Mouse (Mus musculus) urinary bladder, postnatal 4 days (tissue): ENCODE data around the gene Zyx.

Experiments used
- DNase-seq, 2 experiments: peaks; one replicate each; pipeline ENCODE4 v3.0.0; 2021 to 2022; ENCODE audit warnings: low spot score in 2 of 2

Zyx gene

DNA sequence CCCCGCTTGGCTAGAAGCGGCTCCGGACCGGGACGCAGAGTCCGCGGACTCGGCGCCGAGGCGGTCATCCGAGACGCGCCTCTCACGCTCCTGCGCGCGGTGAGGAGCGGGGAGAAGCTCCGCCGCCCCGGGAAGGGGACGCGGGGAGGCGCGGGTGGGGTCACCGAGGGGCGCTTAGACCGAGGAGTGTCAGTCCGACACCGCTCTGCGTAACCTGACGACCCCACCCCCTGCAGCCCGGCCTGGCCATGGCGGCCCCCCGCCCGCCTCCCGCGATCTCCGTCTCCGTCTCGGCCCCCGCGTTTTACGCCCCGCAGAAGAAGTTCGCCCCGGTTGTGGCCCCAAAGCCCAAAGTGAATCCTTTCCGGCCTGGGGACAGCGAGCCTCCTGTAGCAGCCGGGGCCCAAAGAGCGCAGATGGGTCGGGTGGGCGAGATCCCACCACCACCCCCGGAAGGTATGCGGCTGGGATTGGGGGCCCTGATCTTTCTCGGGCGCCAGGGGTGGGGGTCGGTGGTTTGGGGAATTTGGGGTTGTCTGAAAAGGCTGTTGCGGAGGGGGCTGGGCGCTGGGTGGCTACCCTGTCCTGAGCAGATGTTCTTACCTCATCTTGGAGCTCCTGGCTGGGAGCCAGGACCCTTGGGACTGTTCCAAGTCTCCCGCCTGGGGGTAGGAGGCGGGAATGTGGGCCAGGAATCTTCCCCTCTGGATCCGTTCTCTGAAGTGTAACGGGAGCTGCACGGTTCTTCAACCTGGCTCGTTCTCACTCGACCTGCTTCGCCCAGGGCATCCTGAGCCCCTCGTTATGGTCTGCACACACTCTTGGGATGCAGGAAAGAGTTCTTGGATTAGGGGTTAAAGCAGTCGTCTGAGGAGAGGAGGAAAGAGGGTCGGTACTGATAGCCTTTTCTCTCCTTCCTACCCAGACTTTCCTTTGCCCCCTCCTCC is 864 bp downstream of the Zyx start:
- DNase-seq: peak; percentile 78 to 91

DNA sequence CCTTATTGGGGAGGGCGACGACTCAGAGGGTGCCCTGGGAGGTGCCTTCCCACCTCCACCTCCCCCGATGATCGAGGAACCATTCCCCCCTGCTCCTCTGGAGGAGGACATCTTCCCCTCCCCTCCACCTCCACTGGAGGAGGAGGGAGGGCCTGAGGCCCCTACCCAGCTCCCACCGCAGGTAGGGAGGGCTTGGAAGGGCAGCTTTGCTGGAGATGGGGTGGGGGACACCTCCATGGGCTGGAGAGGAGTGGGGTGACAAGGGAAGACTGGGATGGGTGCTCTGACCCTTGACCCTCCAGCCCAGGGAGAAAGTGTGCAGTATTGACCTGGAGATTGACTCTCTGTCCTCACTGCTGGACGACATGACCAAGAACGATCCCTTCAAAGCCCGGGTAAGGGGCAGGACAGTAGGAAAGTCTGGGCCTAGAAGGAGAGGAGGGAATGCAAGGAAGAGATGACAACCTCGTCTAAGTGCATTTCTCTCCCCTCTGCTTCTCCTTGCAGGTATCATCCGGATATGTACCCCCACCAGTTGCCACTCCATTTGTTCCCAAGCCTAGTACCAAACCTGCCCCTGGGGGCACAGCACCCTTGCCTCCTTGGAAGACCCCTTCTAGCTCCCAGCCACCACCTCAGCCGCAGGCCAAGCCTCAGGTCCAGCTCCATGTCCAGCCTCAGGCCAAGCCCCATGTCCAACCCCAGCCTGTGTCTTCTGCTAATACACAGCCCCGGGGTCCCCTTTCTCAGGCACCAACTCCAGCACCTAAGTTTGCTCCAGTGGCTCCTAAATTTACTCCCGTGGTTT is 1.7 kb downstream of the Zyx start:
- no peak for DNase-seq

DNA sequence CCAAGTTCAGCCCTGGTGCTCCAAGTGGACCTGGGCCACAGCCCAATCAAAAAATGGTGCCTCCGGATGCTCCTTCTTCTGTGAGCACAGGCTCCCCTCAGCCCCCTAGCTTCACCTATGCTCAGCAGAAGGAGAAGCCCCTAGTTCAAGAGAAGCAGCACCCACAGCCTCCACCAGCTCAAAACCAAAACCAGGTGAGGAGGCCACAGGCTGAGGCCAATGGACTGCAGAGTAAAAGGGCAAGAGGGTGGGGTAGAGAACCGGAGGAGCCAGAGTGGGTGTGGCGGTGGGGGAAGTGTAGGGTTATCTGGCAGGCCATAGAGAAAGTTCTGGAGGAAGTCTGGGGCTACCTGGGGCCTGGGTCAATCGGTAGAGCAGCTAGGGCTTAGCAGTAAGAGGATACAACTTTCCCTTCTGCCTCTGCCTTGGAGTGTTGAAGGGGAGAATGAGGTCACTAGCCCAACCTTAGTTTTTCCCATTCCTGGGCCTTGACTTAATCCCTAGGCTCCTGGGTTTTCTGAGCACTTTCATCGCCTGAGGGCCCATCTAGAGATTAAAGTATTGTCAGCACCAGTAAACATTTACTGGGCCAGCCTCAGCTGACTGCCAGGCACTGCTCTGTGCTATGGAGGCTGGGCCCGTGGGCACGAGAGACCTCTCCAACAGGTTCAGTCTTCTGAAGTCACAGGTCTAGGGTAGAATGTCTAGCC is 2.5 kb downstream of the Zyx start:
- no peak for DNase-seq

DNA sequence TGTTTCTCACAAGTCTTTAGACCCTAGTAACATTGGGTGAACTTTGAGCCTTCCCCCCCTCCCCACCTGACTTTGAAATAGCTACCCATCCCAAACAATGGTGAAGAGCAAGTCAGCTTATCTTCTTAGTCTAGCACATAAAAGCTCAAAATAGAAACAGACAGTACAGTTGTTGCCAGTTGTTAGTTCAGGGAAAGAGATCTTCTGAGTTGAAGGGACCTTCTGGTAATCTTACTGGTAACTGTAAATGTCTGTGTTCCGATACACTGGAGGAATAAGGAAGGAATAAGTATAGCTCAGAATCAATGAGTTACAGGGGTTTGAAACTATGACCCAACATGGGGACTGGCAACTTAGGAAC is 3.0 kb downstream of the Zyx start:
- no peak for DNase-seq

GRCm38 (mm10) chr6:42353180-42353579 is 3.8 kb downstream of the Zyx start:
- no peak for DNase-seq

DNA sequence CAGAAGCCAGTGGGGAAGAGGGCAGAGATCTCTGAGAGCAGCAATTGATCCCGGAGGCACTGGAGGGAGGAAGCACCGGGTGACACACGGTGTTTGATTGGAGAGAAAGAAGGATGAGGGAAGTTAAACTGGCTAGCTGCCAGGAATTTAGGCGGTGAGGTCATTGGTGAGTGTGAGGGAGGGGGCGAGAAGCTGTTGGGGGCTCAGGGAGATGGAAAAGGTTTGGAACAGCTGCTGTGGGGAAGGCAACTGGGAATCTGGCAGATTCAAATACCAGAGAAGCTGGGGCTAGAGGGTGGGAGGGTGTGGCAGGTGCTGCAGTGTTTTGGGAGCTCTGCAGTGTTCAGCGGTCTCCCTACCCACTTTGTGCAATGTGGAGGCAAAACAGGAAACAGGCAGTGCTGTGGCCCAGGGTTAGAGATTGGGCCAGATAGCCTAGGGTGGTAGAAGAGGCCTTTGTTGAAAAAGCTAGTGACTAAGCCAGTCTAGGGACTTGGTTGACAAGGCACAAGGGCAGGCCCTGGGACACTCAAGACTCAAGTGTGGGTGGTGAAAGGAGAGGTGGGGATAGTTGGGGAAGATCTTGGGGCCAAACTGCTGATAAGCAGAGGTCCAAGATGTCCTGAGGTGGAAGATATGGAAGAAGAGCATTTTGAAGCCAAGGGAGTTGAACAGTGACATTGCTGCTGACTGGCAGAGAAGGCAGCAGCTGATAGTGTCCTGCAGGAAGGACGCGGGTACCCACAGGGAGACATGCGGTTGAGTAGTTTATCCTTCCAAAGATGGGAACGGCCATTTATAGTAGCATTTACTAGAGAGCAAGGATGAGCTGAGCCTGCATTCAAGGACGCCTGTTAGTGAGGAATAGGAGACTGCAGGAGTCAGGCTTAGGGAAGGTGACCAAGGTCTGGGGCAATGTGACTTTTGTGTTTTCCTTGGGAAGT is 4.9 kb downstream of the Zyx start:
- DNase-seq: no peak

DNA sequence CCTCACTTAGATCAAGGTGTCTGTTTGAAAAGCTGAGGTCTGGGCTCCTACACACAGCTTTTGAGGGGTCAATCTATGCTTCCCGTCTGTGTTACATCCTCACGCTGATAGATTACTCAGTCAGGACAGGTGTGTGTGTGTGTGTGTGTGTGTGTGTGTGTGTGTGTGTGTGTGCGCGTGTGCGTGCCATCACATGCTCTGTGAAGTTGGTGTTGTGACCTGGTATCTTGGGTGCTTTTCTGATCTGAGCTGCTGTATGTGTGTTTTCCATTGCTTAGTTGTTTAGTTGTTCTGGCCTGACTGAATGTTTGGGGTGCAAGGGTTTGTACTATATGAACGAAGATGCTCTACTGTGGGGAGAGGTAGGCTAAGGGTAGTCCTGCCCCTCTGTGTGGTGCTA is 5.9 kb downstream of the Zyx start:
- no peak for DNase-seq

- no peak for DNase-seq
Observed at GRCm38 (mm10) chr6:42355794-42356600, 6.6 kb downstream of the Zyx start.

DNA sequence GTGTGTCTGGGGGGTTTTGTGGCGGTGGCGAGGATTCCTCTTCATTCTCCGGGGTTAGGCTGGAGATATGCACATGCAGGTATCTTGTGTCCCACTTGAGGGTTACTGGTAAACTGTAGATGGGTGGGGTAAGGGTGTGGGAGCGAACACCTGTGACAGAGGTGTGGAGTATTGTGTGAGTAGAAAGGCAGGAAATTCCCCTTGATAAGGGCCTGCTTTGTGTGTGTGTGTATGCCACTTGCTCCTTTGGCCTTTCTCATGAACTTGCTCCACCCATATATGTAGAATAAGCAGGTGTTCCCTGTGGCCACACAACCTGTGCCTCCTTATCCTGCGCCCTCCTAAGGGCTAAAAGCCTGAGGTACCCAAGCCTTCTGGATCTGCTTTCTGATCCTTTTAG is 7.5 kb downstream of the Zyx start:
- no peak for DNase-seq

DNA sequence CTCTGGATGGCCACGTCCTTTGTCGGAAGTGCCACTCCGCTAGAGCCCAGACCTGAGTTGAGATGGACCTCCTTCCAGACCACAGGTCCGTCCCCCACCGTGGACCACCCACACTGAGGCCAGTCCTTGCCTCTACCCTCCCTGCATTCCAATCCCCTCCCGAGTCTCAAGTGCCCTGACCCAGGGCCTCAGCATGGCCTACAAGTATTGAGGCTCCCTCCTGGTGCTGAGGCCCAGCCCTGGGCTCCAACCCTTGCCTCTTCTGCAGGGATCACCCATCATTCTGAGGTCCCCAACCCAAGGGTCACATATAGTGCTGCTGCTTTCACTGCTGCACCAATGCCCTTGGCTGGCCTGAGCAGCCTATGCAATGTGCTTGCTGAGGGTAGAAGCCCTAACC is 8.5 kb downstream of the Zyx start:
- no peak for DNase-seq

GRCm38 (mm10) chr6:42358901-42359300 is 9.5 kb downstream of the Zyx start:
- DNase-seq: no peak

- DNase-seq: no peak
Observed at GRCm38 (mm10) chr6:42359364-42360147, 10.1 kb downstream of the Zyx start.

DNA sequence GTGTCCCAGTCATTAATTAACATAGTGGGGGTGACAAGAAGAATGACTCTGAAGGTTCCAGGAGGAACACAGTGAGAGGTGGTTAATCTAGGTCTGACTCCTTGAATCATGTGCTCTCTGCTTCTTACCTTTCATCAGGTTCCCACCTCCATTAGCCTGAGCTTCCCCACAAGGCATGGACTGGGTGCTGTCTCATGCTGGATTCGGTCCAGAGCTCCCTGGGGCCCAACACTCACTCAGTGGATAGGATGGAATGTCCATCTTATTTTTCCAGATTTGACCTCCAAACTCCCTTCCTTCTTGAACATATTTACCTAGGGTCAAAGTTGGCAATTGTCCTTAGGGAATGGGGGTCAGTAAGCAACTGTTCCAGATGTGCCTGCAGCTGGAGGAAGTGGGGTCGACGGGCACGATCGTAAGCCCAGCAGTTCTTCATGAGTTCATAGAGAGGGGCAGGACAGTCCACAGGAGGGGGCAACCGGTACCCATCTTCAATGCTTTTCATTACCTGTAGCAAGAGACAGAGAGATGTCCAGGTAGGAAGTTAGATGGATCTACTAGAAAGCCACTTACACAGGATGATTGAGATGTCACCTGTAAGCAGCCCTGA is 10.9 kb downstream of the Zyx start:
- DNase-seq: no peak

- DNase-seq: no peak
Observed at GRCm38 (mm10) chr6:42361041-42361895, 11.8 kb downstream of the Zyx start.

DNA sequence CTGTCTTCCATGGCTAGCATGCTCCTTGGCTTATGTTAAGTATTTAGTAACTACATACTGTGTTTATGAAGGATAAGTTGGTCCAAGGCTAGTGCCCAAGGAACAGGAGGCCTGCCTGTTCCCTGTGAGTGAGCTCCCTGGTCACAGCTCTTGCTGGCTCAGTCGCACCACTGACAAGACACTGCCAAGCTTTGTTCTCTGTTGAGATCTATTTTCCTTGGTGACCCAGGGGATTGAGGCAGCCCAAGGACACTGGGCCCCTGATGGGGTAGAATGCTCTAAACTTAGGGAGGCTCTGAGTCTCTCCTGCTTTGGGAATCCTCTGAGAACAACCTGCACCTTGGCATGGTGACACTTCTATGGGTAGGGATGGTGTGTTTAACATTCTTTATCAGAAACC is 12.6 kb downstream of the Zyx start:
- DNase-seq: no peak

DNA sequence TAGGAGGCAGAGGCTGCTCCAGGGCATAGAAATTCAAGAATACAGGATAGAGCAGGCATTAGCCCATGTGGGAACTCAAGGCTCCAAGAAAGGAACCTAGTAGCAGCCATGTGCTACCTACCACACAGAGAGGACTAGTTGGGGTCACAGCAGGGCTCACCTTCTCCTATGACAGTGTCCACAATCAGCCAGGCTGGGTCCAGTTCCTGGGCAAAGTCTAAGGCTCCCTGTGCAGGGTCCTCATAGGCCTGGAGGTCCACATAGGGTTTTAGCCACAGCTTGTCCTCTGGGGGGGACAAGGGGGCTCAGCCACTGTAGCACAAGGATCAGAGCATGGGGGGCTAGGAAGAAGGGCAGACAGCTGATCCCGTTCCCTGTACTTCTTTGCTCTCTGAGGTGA is 13.1 kb downstream of the Zyx start:
- no peak for DNase-seq

- DNase-seq: no peak
Observed at GRCm38 (mm10) chr6:42362974-42363373, 13.5 kb downstream of the Zyx start.

GRCm38 (mm10) chr6:42364066-42364465 is 14.6 kb downstream of the Zyx start:
- DNase-seq: no peak
